Mouse (Mus musculus): ENCODE measurements around the gene Ntsr1. TPM values are rescaled to one million over a fixed set of nuclear protein-coding genes. Genes with fewer than 3 reads are reported as not detected.

The Ntsr1 gene
- polyA plus RNA-seq, 1 experiment from 2014 or later: 1.3 TPM

Other genes with a start within 250 kb of the Ntsr1 start
- gene Rps21, start 242.6 kb upstream of the Ntsr1 start, polyA plus RNA-seq (2015; fragmentation: Nextera tagmentation; extraction: Ambion mirVana): 477 and 524 TPM in 2 replicates
- 14.1 and 16.5 TPM in 2 replicates for gene Cables2, start 226.5 kb upstream of the Ntsr1 start, polyA plus RNA-seq (2015; fragmentation: Nextera tagmentation; extraction: Ambion mirVana)
- 2.3 and 3.1 TPM in 2 replicates for gene Rbbp8nl, start 210.1 kb upstream of the Ntsr1 start, polyA plus RNA-seq (2015; fragmentation: Nextera tagmentation; extraction: Ambion mirVana)
- 26.2 and 27.8 TPM in 2 replicates for gene Gata5, start 165.3 kb upstream of the Ntsr1 start, polyA plus RNA-seq (2015; fragmentation: Nextera tagmentation; extraction: Ambion mirVana)
- gene Slco4a1, start 43.7 kb upstream of the Ntsr1 start, polyA plus RNA-seq (2015; fragmentation: Nextera tagmentation; extraction: Ambion mirVana): 1.1 and 1.2 TPM in 2 replicates
- gene Mrgbp, start 81.3 kb downstream of the Ntsr1 start, polyA plus RNA-seq (2015; fragmentation: Nextera tagmentation; extraction: Ambion mirVana): 29.9 and 31.3 TPM in 2 replicates
- 60.4 and 62.2 TPM in 2 replicates for gene Ogfr, start 89.3 kb downstream of the Ntsr1 start, polyA plus RNA-seq (2015; fragmentation: Nextera tagmentation; extraction: Ambion mirVana)
- gene Col9a3, start 97.8 kb downstream of the Ntsr1 start, polyA plus RNA-seq (2015; fragmentation: Nextera tagmentation; extraction: Ambion mirVana): 36.3 and 39.5 TPM in 2 replicates
- 0.10 and 0.22 TPM in 2 replicates for gene Tcfl5, start 142.7 kb downstream of the Ntsr1 start, polyA plus RNA-seq (2015; fragmentation: Nextera tagmentation; extraction: Ambion mirVana)
- 29.3 and 31.7 TPM in 2 replicates for gene Dido1, start 210.0 kb downstream of the Ntsr1 start, polyA plus RNA-seq (2015; fragmentation: Nextera tagmentation; extraction: Ambion mirVana)
- gene Gid8, start 210.1 kb downstream of the Ntsr1 start, polyA plus RNA-seq (2015; fragmentation: Nextera tagmentation; extraction: Ambion mirVana): 55.0 and 56.0 TPM in 2 replicates
- 0.72 and 1.9 TPM in 2 replicates for gene Slc17a9, start 225.3 kb downstream of the Ntsr1 start, polyA plus RNA-seq (2015; fragmentation: Nextera tagmentation; extraction: Ambion mirVana)

Measured in lung, embryonic 15.5 days (tissue).